Mouse (Mus musculus): ENCODE results near the gene Abcc3.

- TF ChIP-seq GATA1 (IDR thresholded peaks at IDR 0.05; ENCODE audit: low read length), result no peak
- TF ChIP-seq TAL1 (IDR thresholded peaks at IDR 0.05; ENCODE audit: low read length), result no peak
Measured at GRCm38 (mm10) chr11:94342114-94342905, 50.5 kb downstream of the Abcc3 start.
